In genomic region chr17:29464519-29465140, GRCm38 (mm10) we compare ENCODE assay signal across 11 mouse cellular contexts. TPM values are rescaled to one million over a fixed set of nuclear protein-coding genes. Genes with fewer than 3 reads are reported as not detected.
DNase-seq lines count a peak whose midpoint lies in the region; ATAC-seq lines count a peak whose summit lies in the region.
"Had no signal": no experiment of that assay in that cellular context is flagged by ENCODE, and none has a peak within 500 bp of the region (broad histone marks: within the 10 kb centered on the region; RNA-seq: fewer than 3 reads in every experiment).

No protein-coding gene starts in this region.

- peak overlapping the region; percentile 70 for H3K9ac ChIP-seq in heart, embryonic 14.5 days (ENCODE audit: low read length)
- H3K9ac ChIP-seq in embryonic facial prominence, embryonic 12.5 days = no peak overlapping the region
- H3K9ac ChIP-seq in intestine, embryonic 15.5 days = no peak overlapping the region
- H3K9ac ChIP-seq in midbrain, embryonic 16.5 days (ENCODE audit: low read depth, low read length) = no peak overlapping the region

- WGBS in heart, embryonic 14.5 days = 12% methylated on average over 17 of the region's 17 CpGs
- 3% methylated on average over 17 of the region's 17 CpGs for WGBS in embryonic facial prominence, embryonic 12.5 days
- WGBS in intestine, embryonic 15.5 days = 17% methylated on average over 17 of the region's 17 CpGs
- 6% methylated on average over 17 of the region's 17 CpGs for WGBS in midbrain, embryonic 16.5 days

- H3K9me3 ChIP-seq in heart, embryonic 14.5 days (ENCODE audit: control insufficient read depth, low read length) = no peaks in the 10 kb centered on the region
- no peaks in the 10 kb centered on the region for H3K9me3 ChIP-seq in embryonic facial prominence, embryonic 12.5 days
- no peaks in the 10 kb centered on the region for H3K9me3 ChIP-seq in intestine, embryonic 15.5 days
- no peaks in the 10 kb centered on the region for H3K9me3 ChIP-seq in midbrain, embryonic 16.5 days (replicated peaks; ENCODE audit: control insufficient read depth, low read length, poor library complexity, severe bottlenecking)

- peak overlapping the region; percentile 14 to 37; a peak in 3 of 4 replicates for H3K4me3 ChIP-seq in heart, embryonic 14.5 days (ENCODE audit: control insufficient read depth in 1 of 2, insufficient read depth in 1 of 2, low read depth in 1 of 2, low read length in 2 of 2)
- peak overlapping the region; percentile 14 for H3K4me3 ChIP-seq in embryonic facial prominence, embryonic 12.5 days
- peak overlapping the region; percentile 27; the same call in 1 of the 2 replicates for H3K4me3 ChIP-seq in intestine, embryonic 15.5 days (replicated peaks)
- H3K4me3 ChIP-seq in midbrain, embryonic 16.5 days (ENCODE audit: low read depth, low read length) = 0 out of 2 replicates have a peak overlapping the region, but pooled peaks have one; percentile 14

- peak overlapping the region; percentile 71 for H3K4me2 ChIP-seq in heart, embryonic 14.5 days (ENCODE audit: low read length)
- peak overlapping the region; percentile 41 for H3K4me2 ChIP-seq in embryonic facial prominence, embryonic 12.5 days (replicated peaks)
- H3K4me2 ChIP-seq in intestine, embryonic 15.5 days (replicated peaks) = peak overlapping the region; percentile 54
- H3K4me2 ChIP-seq in midbrain, embryonic 16.5 days (ENCODE audit: low read length) = peak overlapping the region; percentile 53

- H3K27ac ChIP-seq in heart, embryonic 14.5 days (replicated peaks in 1 of 2; ENCODE audit: control insufficient read depth in 1 of 2, insufficient read depth in 1 of 2, low read depth in 2 of 2, low read length in 2 of 2) = peak overlapping the region; percentile 83 to 93
- peak overlapping the region; percentile 85 for H3K27ac ChIP-seq in embryonic facial prominence, embryonic 12.5 days
- peak overlapping the region; percentile 88 for H3K27ac ChIP-seq in intestine, embryonic 15.5 days
- no peak overlapping the region for H3K27ac ChIP-seq in midbrain, embryonic 16.5 days (ENCODE audit: low read length)

- no peaks in the 10 kb centered on the region for H3K36me3 ChIP-seq in heart, embryonic 14.5 days (ENCODE audit: control insufficient read depth, insufficient read depth, low read length)
- H3K36me3 ChIP-seq in embryonic facial prominence, embryonic 12.5 days = no peaks in the 10 kb centered on the region
- H3K36me3 ChIP-seq in intestine, embryonic 15.5 days = no peaks in the 10 kb centered on the region
- no peaks in the 10 kb centered on the region for H3K36me3 ChIP-seq in midbrain, embryonic 16.5 days (ENCODE audit: control insufficient read depth, insufficient read depth, low read length)

- H3K27me3 ChIP-seq in heart, embryonic 14.5 days (ENCODE audit: control insufficient read depth, insufficient read depth, low read length) = no peaks in the 10 kb centered on the region
- no peaks in the 10 kb centered on the region for H3K27me3 ChIP-seq in embryonic facial prominence, embryonic 12.5 days
- no peaks in the 10 kb centered on the region for H3K27me3 ChIP-seq in intestine, embryonic 15.5 days (replicated peaks)
- H3K27me3 ChIP-seq in midbrain, embryonic 16.5 days (ENCODE audit: control insufficient read depth, insufficient read depth, low read depth, low read length) = no peaks in the 10 kb centered on the region
- H3K27me3 ChIP-seq: CH12.LX had no signal

- no peak for ATAC-seq in heart, embryonic 14.5 days (ENCODE audit: insufficient number of reproducible peaks, insufficient read depth, low FRiP score, low read depth)
- ATAC-seq in embryonic facial prominence, embryonic 12.5 days (ENCODE audit: insufficient number of reproducible peaks, insufficient read depth, low FRiP score, low TSS enrichment) = no peak
- ATAC-seq in intestine, embryonic 15.5 days = no peak
- ATAC-seq in midbrain, embryonic 16.5 days = no peak
- ATAC-seq in CD4-positive, CD25-positive, alpha-beta regulatory T cell, adult 4 months = no peak

- DNase-seq in heart, adult 8-10 months (ENCODE audit: low spot score) = no peak
- no peak for DNase-seq in right cerebral cortex, postnatal 25 days
- no peak for DNase-seq in adrenal gland, postnatal 4 days (ENCODE audit: low spot score in 2 of 2)
- DNase-seq: gastrocnemius, postnatal 14 days; right cerebral cortex, adult 18-20 months had no signal

- peaks cover 33 to 54% of the 10 kb centered on the region in 2 experiments for H3K4me1 ChIP-seq in heart, embryonic 14.5 days (ENCODE audit: control insufficient read depth in 2 of 2, insufficient read depth in 2 of 2, low read length in 2 of 2)
- H3K4me1 ChIP-seq in embryonic facial prominence, embryonic 12.5 days = peaks cover 54% of the 10 kb centered on the region
- peaks cover 31% of the 10 kb centered on the region for H3K4me1 ChIP-seq in intestine, embryonic 15.5 days (replicated peaks)
- H3K4me1 ChIP-seq in midbrain, embryonic 16.5 days (ENCODE audit: control insufficient read depth, insufficient read depth, low read length) = peaks cover 25% of the 10 kb centered on the region

RNA-seq across cellular contexts. Expression of gene Pim1, which starts 25.9 kb away (rescaled TPM):
- polyA plus RNA-seq in heart, embryonic 14.5 days (2014; fragmentation: Nextera tagmentation; extraction: Ambion mirVana) = 14.1 and 16.5 TPM in 2 replicates
- 10 to 100 TPM; 16.0 to 22.3 (median 17.4) TPM for total RNA-seq in heart, adult 8-10 months (2022)
- 20.1 and 20.3 TPM in 2 replicates for polyA plus RNA-seq in embryonic facial prominence, embryonic 12.5 days (2016; fragmentation: Nextera tagmentation; extraction: Ambion mirVana)
- polyA plus RNA-seq in intestine, embryonic 15.5 days (2015; fragmentation: Nextera tagmentation; extraction: Ambion mirVana) = 13.4 TPM in 2 replicates
- 7.3 and 7.6 TPM in 2 replicates for polyA plus RNA-seq in midbrain, embryonic 16.5 days (2015; fragmentation: Nextera tagmentation; extraction: Ambion mirVana)
- 10 to 100 TPM; 53.4 to 65.5 TPM for total RNA-seq in adrenal gland, postnatal 4 days (2021)
- 100 to 1,000 TPM; 484 to 510 TPM for polyA plus RNA-seq in CD4-positive, CD25-positive, alpha-beta regulatory T cell, adult 4 months (2017; shearing (Covaris generic))

Comparison
In these comparisons a context has a peak if more than half of its experiments do, and no peak if none do; other contexts are left out.
1. RNA of gene Pim1, which starts 25.9 kb away (polyA plus RNA-seq): 484 to 510 TPM in CD4-positive, CD25-positive, alpha-beta regulatory T cell, adult 4 months; 20.1 to 20.3 TPM in embryonic facial prominence, embryonic 12.5 days, 14.1 to 16.5 TPM in heart, embryonic 14.5 days, 13.4 TPM in intestine, embryonic 15.5 days and 7.3 to 7.6 TPM in midbrain, embryonic 16.5 days; every median in the first group is over 10 times any median in the second.
2. Peak in every context shown above with its lines, with median percentiles within 50 percentile points of each other: H3K4me2 ChIP-seq and H3K4me3 ChIP-seq.